Mouse (Mus musculus) adrenal gland, adult 18-20 months (tissue): Measurements from ENCODE around the gene Vmn1r137. TPM values are rescaled to one million over a fixed set of nuclear protein-coding genes. Genes with fewer than 3 reads are reported as not detected.
"Not testable (repeated sequence)": the region's sequence is repeated elsewhere in the genome, so short reads cannot be mapped to it uniquely, and the experiment has no call there.

Source experiments
- DNase-seq, 2 experiments: peaks; one replicate each; pipeline ENCODE4 v3.0.0; 2021 to 2022; ENCODE audit warnings: low spot score in 2 of 2
- long read RNA-seq, 2 experiments: library from polyadenylated mRNA; stranded (forward); transcript quantifications; one replicate each; pipeline ENCODE4 v2.0.0; 2021
- total RNA-seq, 2 experiments: library from RNA; stranded (reverse); gene quantifications; 1 replicate in 1 of 2; 2 replicates in 1 of 2; pipeline ENCODE4 v1.2.3; 2021

The Vmn1r137 gene
- total RNA-seq = not detected
- long read RNA-seq, experiment 1 = 0 reads
- long read RNA-seq, experiment 2 = 0 reads

DNA sequence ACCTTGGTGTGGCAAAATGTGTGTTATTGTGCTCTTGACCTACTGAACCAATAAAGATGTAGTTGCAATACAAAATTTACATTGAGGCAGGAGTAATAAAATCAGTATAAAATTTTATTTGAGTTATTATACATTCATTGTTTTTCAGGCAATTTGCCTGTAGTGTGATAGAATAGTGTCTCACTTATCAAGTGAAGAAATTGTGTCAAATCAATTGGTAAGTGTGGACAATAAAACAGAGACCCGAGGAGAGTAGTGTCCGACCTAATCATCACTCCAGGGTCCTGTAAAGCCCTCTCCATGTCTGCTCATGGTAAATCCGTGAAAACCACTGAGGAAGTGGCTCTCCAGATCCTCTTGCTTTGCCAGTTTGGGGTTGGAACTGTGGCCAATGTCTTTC lies at the start of gene Vmn1r137:
Gene Vmn1r137, plus strand, starts transcription at position 301 of the 400 bp plus-strand sequence.
- not testable (repeated sequence) for DNase-seq

DNA sequence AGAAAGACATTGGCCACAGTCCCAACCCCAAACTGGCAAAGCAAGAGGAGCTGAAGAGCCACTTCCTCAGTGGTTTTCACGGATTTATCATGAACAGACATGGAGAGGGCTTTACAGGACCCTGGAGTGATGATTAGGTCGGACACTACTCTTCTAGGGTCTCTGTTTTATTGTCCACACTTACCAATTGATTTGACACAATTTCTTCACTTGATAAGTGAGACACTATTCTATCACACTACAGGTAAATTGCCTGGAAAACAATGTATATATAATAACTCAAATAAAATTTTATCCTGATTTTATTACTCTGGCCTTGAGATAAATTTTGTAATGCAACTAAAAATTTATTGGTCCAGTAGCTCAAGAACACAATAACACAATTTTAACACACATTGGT lies 34.4 kb downstream of the Vmn1r137 start, which contains the start of gene Vmn1r138:
Gene Vmn1r138, minus strand, starts transcription at position 101 of the 400 bp plus-strand sequence.
- DNase-seq = not testable (repeated sequence)

Other genes with a start within 250 kb of the Vmn1r137 start
- gene Gm4175, start 233.1 kb upstream of the Vmn1r137 start, total RNA-seq = not detected
- gene Gm4177, start 197.9 kb upstream of the Vmn1r137 start, total RNA-seq = not detected
- gene Vmn1r135, start 162.2 kb upstream of the Vmn1r137 start, total RNA-seq = not detected
- not detected for gene Gm5725, start 150.3 kb upstream of the Vmn1r137 start, total RNA-seq
- gene Gm5891, start 73.3 kb upstream of the Vmn1r137 start, total RNA-seq = not detected
- gene Vmn1r138, start 34.3 kb downstream of the Vmn1r137 start, total RNA-seq = not detected
- gene Gm6176, start 61.7 kb downstream of the Vmn1r137 start, total RNA-seq = not detected
- not detected for gene Vmn1r139, start 74.5 kb downstream of the Vmn1r137 start, total RNA-seq
- gene Gm16451, start 123.7 kb downstream of the Vmn1r137 start, total RNA-seq = not detected
- gene Gm10666, start 140.2 kb downstream of the Vmn1r137 start, total RNA-seq = not detected
- gene Vmn1r142, start 169.4 kb downstream of the Vmn1r137 start, total RNA-seq = not detected
- gene Vmn1r143, start 194.8 kb downstream of the Vmn1r137 start, total RNA-seq = not detected
- not detected for gene Gm8653, start 206.7 kb downstream of the Vmn1r137 start, total RNA-seq
- gene Gm8453, start 234.9 kb downstream of the Vmn1r137 start, total RNA-seq = not detected